Mouse (Mus musculus) lung, adult 2 months (tissue): ENCODE data around the gene Lim2.

Experiments
- CTCF ChIP-seq: fragments of 200-500 bp; IDR thresholded peaks from 2 replicates; pipeline ENCODE4 v1.5.1; 2011; ENCODE audit warnings: mild to moderate bottlenecking, low read length, control low read depth; ENCODE audit not compliant: insufficient read depth
- POLR2A ChIP-seq: fragments of 200-500 bp; IDR thresholded peaks from 2 replicates; pipeline ENCODE4 v1.6.1; 2011; ENCODE audit warnings: low read depth, mild to moderate bottlenecking, control low read depth, low read length, borderline replicate concordance; ENCODE audit errors: extremely low read depth

GRCm38 (mm10) chr7:43422995-43423617 lies 4.4 kb upstream of the Lim2 start:
- TF ChIP-seq POLR2A (no peak), CTCF (peak; percentile 98)
